Mouse (Mus musculus): ENCODE data around the gene Tyw3. TPM values are rescaled to one million over a fixed set of nuclear protein-coding genes. Genes with fewer than 3 reads are reported as not detected.

Tyw3 gene
- polyA plus RNA-seq, 1 experiment = 11.6 TPM

- Histone ChIP-seq H3K36me3 (ENCODE audit: control insufficient read depth, insufficient read depth, low read length, poor library complexity, severe bottlenecking) (no peaks in the 10 kb centered on the region; the same call in 1 of the 2 replicates), H3K27ac (ENCODE audit: insufficient read depth, low read length) (peak within 1 kb of the TSS; percentile 45), H3K27me3 (ENCODE audit: control insufficient read depth, insufficient read depth, low read length, poor library complexity, severe bottlenecking) (no peaks in the 10 kb centered on the region), H3K4me1 (ENCODE audit: control insufficient read depth, insufficient read depth, low read length) (peaks cover 2% of the 10 kb centered on the region), H3K9ac (ENCODE audit: low read depth, poor library complexity, severe bottlenecking) (peak within 1 kb of the TSS; percentile 74), H3K9me3 (replicated peaks; ENCODE audit: control insufficient read depth, insufficient read depth, low read length, poor library complexity, severe bottlenecking) (no peaks in the 10 kb centered on the region), H3K4me3 (ENCODE audit: low read depth, low read length) (peak within 1 kb of the TSS; percentile 89)
- TF ChIP-seq CTCF (IDR thresholded peaks at IDR 0.05; ENCODE audit: low read depth, low read length) (peak; percentile 70), EP300 (IDR thresholded peaks at IDR 0.05; ENCODE audit: insufficient read depth, low read depth, low read length) (no peak), POLR2A (IDR thresholded peaks at IDR 0.05; ENCODE audit: insufficient read depth, low read length) (no peak)
Observed at GRCm38 (mm10) chr3:154596488-154596933, 393 bp downstream of the Tyw3 start, which contains the start of gene Cryz. Gene Cryz (plus strand): TSS chr3:154596711.

GRCm38 (mm10) chr3:154594156-154594555, 2.7 kb downstream of the Tyw3 start:
- no peaks in the 10 kb centered on the region for H3K9me3 ChIP-seq (replicated peaks; ENCODE audit: control insufficient read depth, insufficient read depth, low read length, poor library complexity, severe bottlenecking)
- no peak overlapping the region for H3K9ac ChIP-seq (ENCODE audit: low read depth, poor library complexity, severe bottlenecking)
- H3K27ac ChIP-seq (ENCODE audit: insufficient read depth, low read length) = no peak overlapping the region
- no peaks in the 10 kb centered on the region for H3K27me3 ChIP-seq (ENCODE audit: control insufficient read depth, insufficient read depth, low read length, poor library complexity, severe bottlenecking)
- H3K4me1 ChIP-seq (ENCODE audit: control insufficient read depth, insufficient read depth, low read length) = peaks cover 2% of the 10 kb centered on the region
- no peak overlapping the region for H3K4me3 ChIP-seq (ENCODE audit: low read depth, low read length)
- TF ChIP-seq EP300 (IDR thresholded peaks at IDR 0.05; ENCODE audit: insufficient read depth, low read depth, low read length) (no peak), CTCF (IDR thresholded peaks at IDR 0.05; ENCODE audit: low read depth, low read length) (no peak), POLR2A (IDR thresholded peaks at IDR 0.05; ENCODE audit: insufficient read depth, low read length) (no peak)
- H3K36me3 ChIP-seq (ENCODE audit: control insufficient read depth, insufficient read depth, low read length, poor library complexity, severe bottlenecking) = no peaks in the 10 kb centered on the region; the same call in 1 of the 2 replicates

GRCm38 (mm10) chr3:154593596-154593995, 3.3 kb downstream of the Tyw3 start:
- Histone ChIP-seq H3K36me3 (ENCODE audit: control insufficient read depth, insufficient read depth, low read length, poor library complexity, severe bottlenecking) (no peaks in the 10 kb centered on the region; the same call in 1 of the 2 replicates), H3K9me3 (replicated peaks; ENCODE audit: control insufficient read depth, insufficient read depth, low read length, poor library complexity, severe bottlenecking) (no peaks in the 10 kb centered on the region), H3K27ac (ENCODE audit: insufficient read depth, low read length) (no peak overlapping the region), H3K9ac (ENCODE audit: low read depth, poor library complexity, severe bottlenecking) (no peak overlapping the region), H3K4me1 (ENCODE audit: control insufficient read depth, insufficient read depth, low read length) (peaks cover 2% of the 10 kb centered on the region), H3K4me3 (ENCODE audit: low read depth, low read length) (no peak overlapping the region), H3K27me3 (ENCODE audit: control insufficient read depth, insufficient read depth, low read length, poor library complexity, severe bottlenecking) (no peaks in the 10 kb centered on the region)
- TF ChIP-seq CTCF (IDR thresholded peaks at IDR 0.05; ENCODE audit: low read depth, low read length) (no peak), POLR2A (IDR thresholded peaks at IDR 0.05; ENCODE audit: insufficient read depth, low read length) (no peak), EP300 (IDR thresholded peaks at IDR 0.05; ENCODE audit: insufficient read depth, low read depth, low read length) (no peak)

GRCm38 (mm10) chr3:154591621-154592020, 5.3 kb downstream of the Tyw3 start:
- no peaks in the 10 kb centered on the region for H3K4me1 ChIP-seq (ENCODE audit: control insufficient read depth, insufficient read depth, low read length)
- TF ChIP-seq POLR2A (IDR thresholded peaks at IDR 0.05; ENCODE audit: insufficient read depth, low read length) = no peak
- TF ChIP-seq CTCF (IDR thresholded peaks at IDR 0.05; ENCODE audit: low read depth, low read length) = no peak
- TF ChIP-seq EP300 (IDR thresholded peaks at IDR 0.05; ENCODE audit: insufficient read depth, low read depth, low read length) = no peak
- no peaks in the 10 kb centered on the region for H3K27me3 ChIP-seq (ENCODE audit: control insufficient read depth, insufficient read depth, low read length, poor library complexity, severe bottlenecking)
- H3K9ac ChIP-seq (ENCODE audit: low read depth, poor library complexity, severe bottlenecking) = no peak overlapping the region
- no peak overlapping the region for H3K4me3 ChIP-seq (ENCODE audit: low read depth, low read length)
- no peaks in the 10 kb centered on the region; the same call in 1 of the 2 replicates for H3K36me3 ChIP-seq (ENCODE audit: control insufficient read depth, insufficient read depth, low read length, poor library complexity, severe bottlenecking)
- no peaks in the 10 kb centered on the region for H3K9me3 ChIP-seq (replicated peaks; ENCODE audit: control insufficient read depth, insufficient read depth, low read length, poor library complexity, severe bottlenecking)
- H3K27ac ChIP-seq (ENCODE audit: insufficient read depth, low read length) = no peak overlapping the region

- H3K36me3 ChIP-seq (ENCODE audit: control insufficient read depth, insufficient read depth, low read length, poor library complexity, severe bottlenecking) = no peaks in the 10 kb centered on the region; the same call in 1 of the 2 replicates
- no peak overlapping the region for H3K9ac ChIP-seq (ENCODE audit: low read depth, poor library complexity, severe bottlenecking)
- H3K27me3 ChIP-seq (ENCODE audit: control insufficient read depth, insufficient read depth, low read length, poor library complexity, severe bottlenecking) = no peaks in the 10 kb centered on the region
- no peak overlapping the region for H3K27ac ChIP-seq (ENCODE audit: insufficient read depth, low read length)
- no peak overlapping the region for H3K4me3 ChIP-seq (ENCODE audit: low read depth, low read length)
- H3K9me3 ChIP-seq (replicated peaks; ENCODE audit: control insufficient read depth, insufficient read depth, low read length, poor library complexity, severe bottlenecking) = no peaks in the 10 kb centered on the region
- H3K4me1 ChIP-seq (ENCODE audit: control insufficient read depth, insufficient read depth, low read length) = no peaks in the 10 kb centered on the region
- TF ChIP-seq POLR2A (IDR thresholded peaks at IDR 0.05; ENCODE audit: insufficient read depth, low read length) (no peak), EP300 (IDR thresholded peaks at IDR 0.05; ENCODE audit: insufficient read depth, low read depth, low read length) (no peak), CTCF (IDR thresholded peaks at IDR 0.05; ENCODE audit: low read depth, low read length) (no peak)
Observed at GRCm38 (mm10) chr3:154590971-154591370, 5.9 kb downstream of the Tyw3 start.

DNA sequence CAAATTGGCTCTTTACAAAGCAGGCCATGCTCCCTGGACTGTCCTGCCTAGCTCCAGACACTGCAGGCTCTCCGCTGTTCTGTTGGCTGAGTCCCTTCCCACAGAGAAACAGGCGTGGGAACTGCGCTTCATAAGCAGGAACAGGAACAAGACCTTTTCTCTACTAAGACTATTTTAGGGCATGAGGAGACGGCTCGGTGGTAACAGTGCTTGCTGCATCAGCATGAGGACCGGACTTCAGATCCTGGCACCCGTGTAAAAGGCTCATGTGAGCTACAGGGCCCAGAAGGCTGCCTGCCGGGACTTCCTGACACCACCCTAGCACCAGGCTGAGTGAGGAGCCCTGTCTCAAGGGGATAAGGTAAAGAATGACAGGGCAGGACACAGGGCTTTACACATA, 12.6 kb downstream of the Tyw3 start:
- no peaks in the 10 kb centered on the region for H3K4me1 ChIP-seq (ENCODE audit: control insufficient read depth, insufficient read depth, low read length)
- no peak for TF ChIP-seq CTCF (IDR thresholded peaks at IDR 0.05; ENCODE audit: low read depth, low read length)
- no peak for TF ChIP-seq EP300 (IDR thresholded peaks at IDR 0.05; ENCODE audit: insufficient read depth, low read depth, low read length)
- no peak for TF ChIP-seq POLR2A (IDR thresholded peaks at IDR 0.05; ENCODE audit: insufficient read depth, low read length)
- no peak overlapping the region for H3K9ac ChIP-seq (ENCODE audit: low read depth, poor library complexity, severe bottlenecking)
- no peaks in the 10 kb centered on the region; the same call in 1 of the 2 replicates for H3K36me3 ChIP-seq (ENCODE audit: control insufficient read depth, insufficient read depth, low read length, poor library complexity, severe bottlenecking)
- H3K27ac ChIP-seq (ENCODE audit: insufficient read depth, low read length) = no peak overlapping the region
- H3K9me3 ChIP-seq (replicated peaks; ENCODE audit: control insufficient read depth, insufficient read depth, low read length, poor library complexity, severe bottlenecking) = no peaks in the 10 kb centered on the region
- no peak overlapping the region for H3K4me3 ChIP-seq (ENCODE audit: low read depth, low read length)
- no peaks in the 10 kb centered on the region for H3K27me3 ChIP-seq (ENCODE audit: control insufficient read depth, insufficient read depth, low read length, poor library complexity, severe bottlenecking)
